Mouse (Mus musculus): Measurements from ENCODE around the gene Dazl. TPM values are rescaled to one million over a fixed set of nuclear protein-coding genes. Genes with fewer than 3 reads are reported as not detected.

Gene Dazl
- polyA plus RNA-seq, 1 experiment from 2014 or later: not detected

- ATAC-seq: no peak
- in situ Hi-C loops (cut with MboI; ENCODE audit: low pct_unique_long_range_greater_than_20kb): loop anchor here (10.0 kb wide), 1 partner anchor 301 kb away; no protein-coding TSS in a partner anchor
- ChIA-PET POLR2A (no interaction called here), CTCF (no interaction called here)
- DNase-seq (ENCODE audit: low read depth, low spot score): no peak
- H3K27me3 ChIP-seq: peaks cover 15% of the 10 kb centered on the region
- no peak for TF ChIP-seq CTCF (IDR thresholded peaks at IDR 0.05)
These were observed 57.3 kb downstream of the Dazl start for GRCm38 (mm10) chr17:50235943-50236701.

GRCm38 (mm10) chr17:50233956-50234355 is 59.5 kb downstream of the Dazl start:
- CTCF ChIA-PET: no interaction called here
- ATAC-seq (no peak), DNase-seq (ENCODE audit: low read depth, low spot score) (no peak)
- H3K27me3 ChIP-seq: peaks cover 15% of the 10 kb centered on the region
- TF ChIP-seq CTCF (IDR thresholded peaks at IDR 0.05): no peak
- in situ Hi-C loops (cut with MboI; ENCODE audit: low pct_unique_long_range_greater_than_20kb): loop anchor here (10.0 kb wide), 1 partner anchor 299 kb away; no protein-coding TSS in a partner anchor
- POLR2A ChIA-PET: no interaction called here

GRCm38 (mm10) chr17:50232821-50233220 is 60.6 kb downstream of the Dazl start:
- CTCF ChIA-PET: no interaction called here
- no peak for TF ChIP-seq CTCF (IDR thresholded peaks at IDR 0.05)
- in situ Hi-C loops (cut with MboI; ENCODE audit: low pct_unique_long_range_greater_than_20kb): loop anchor here (10.0 kb wide), 1 partner anchor 298 kb away; no protein-coding TSS in a partner anchor
- POLR2A ChIA-PET: no interaction called here
- no peak for DNase-seq (ENCODE audit: low read depth, low spot score)
- peaks cover 15% of the 10 kb centered on the region for H3K27me3 ChIP-seq
- ATAC-seq: no peak

GRCm38 (mm10) chr17:50231206-50231605 is 62.2 kb downstream of the Dazl start:
- in situ Hi-C loops (cut with MboI; ENCODE audit: low pct_unique_long_range_greater_than_20kb): loop anchor here (10.0 kb wide), 1 partner anchor 296 kb away; no protein-coding TSS in a partner anchor
- ChIA-PET POLR2A (no interaction called here), CTCF (no interaction called here)
- TF ChIP-seq CTCF (IDR thresholded peaks at IDR 0.05): no peak
- DNase-seq (ENCODE audit: low read depth, low spot score) (no peak), ATAC-seq (no peak)
- H3K27me3 ChIP-seq: peaks cover 15% of the 10 kb centered on the region

GRCm38 (mm10) chr17:50229534-50229933 is 63.9 kb downstream of the Dazl start:
- ChIA-PET CTCF (no interaction called here), POLR2A (no interaction called here)
- no peak for TF ChIP-seq CTCF (IDR thresholded peaks at IDR 0.05)
- in situ Hi-C loops (cut with MboI; ENCODE audit: low pct_unique_long_range_greater_than_20kb): no loop called here
- DNase-seq (ENCODE audit: low read depth, low spot score) (no peak), ATAC-seq (no peak)
- H3K27me3 ChIP-seq: peaks cover 12% of the 10 kb centered on the region

Other genes starting within 250 kb of the Dazl start
- gene Rftn1, start 103.0 kb downstream of the Dazl start, polyA plus RNA-seq (2021): 0.05 TPM
- not detected for gene Plcl2, start 215.8 kb upstream of the Dazl start, polyA plus RNA-seq (2021)

All from Patski (cell line).